Mouse (Mus musculus) midbrain, postnatal 0 days (tissue): ENCODE data around the gene Asrgl1. TPM values are rescaled to one million over a fixed set of nuclear protein-coding genes. Genes with fewer than 3 reads are reported as not detected.

ENCODE experiments used
- ATAC-seq: fragments of 200-750 bp; cut with Nextera tagmentation; 2 replicates; pipeline ENCODE4 v1.8.0; 2017; ENCODE audit warnings: moderate number of reproducible peaks, mild to moderate bottlenecking, moderate TSS enrichment, moderate library complexity; ENCODE audit not compliant: low FRiP score
- DNase-seq: peaks from one replicate; pipeline ENCODE4 v3.0.0-alpha.2; 2015; ENCODE audit warnings: low spot score
- H3K27ac ChIP-seq: fragments of 300-500 bp; sonication (generic); 2 replicates; pipeline ENCODE4 v1.5.1; 2014; ENCODE audit warnings: low read depth, mild to moderate bottlenecking, low read length, mixed read lengths
- H3K27me3 ChIP-seq: fragments of 300-500 bp; sonication (generic); 2 replicates; pipeline ENCODE4 v1.6.1; 2014; ENCODE audit warnings: low read length, control low read depth, mixed read lengths; ENCODE audit not compliant: insufficient read depth
- H3K36me3 ChIP-seq: fragments of 300-500 bp; sonication (generic); 2 replicates; pipeline ENCODE4 v1.6.1; 2014; ENCODE audit warnings: low read length, control low read depth, mixed read lengths; ENCODE audit not compliant: insufficient read depth
- H3K4me1 ChIP-seq: fragments of 300-500 bp; sonication (generic); 2 replicates; pipeline ENCODE4 v1.6.1; 2014; ENCODE audit warnings: mild to moderate bottlenecking, control low read depth, antibody characterized with exemption, low read length, mixed read lengths; ENCODE audit not compliant: insufficient read depth
- H3K4me2 ChIP-seq: fragments of 300-500 bp; sonication (generic); 2 replicates; pipeline ENCODE4 v1.6.1; 2014; ENCODE audit warnings: low read depth, mild to moderate bottlenecking, low read length, mixed read lengths; ENCODE audit not compliant: poor library complexity, severe bottlenecking
- H3K4me3 ChIP-seq: fragments of 300-500 bp; sonication (generic); 2 replicates; pipeline ENCODE4 v1.5.1; 2014; ENCODE audit warnings: low read depth, mild to moderate bottlenecking, low read length, moderate library complexity
- H3K9ac ChIP-seq: fragments of 300-500 bp; sonication (generic); replicated peaks from 2 replicates; pipeline ENCODE4 v1.6.1; 2014; ENCODE audit warnings: mild to moderate bottlenecking, low read length, moderate library complexity, mixed read lengths; ENCODE audit not compliant: poor library complexity, severe bottlenecking
- H3K9me3 ChIP-seq: fragments of 300-500 bp; sonication (generic); 2 replicates; pipeline ENCODE4 v1.6.1; 2016; ENCODE audit warnings: low read length, control low read depth
- CTCF ChIP-seq: IDR thresholded peaks from 2 replicates; pipeline ENCODE4 v1.5.1; 2016; ENCODE audit warnings: antibody characterized with exemption, mild to moderate bottlenecking
- WGBS: fragments of 180-500 bp; shearing (Covaris S2); extraction: QIAGEN DNeasy Blood & Tissue Kit; methylation state at CpG from one replicate; pipeline ENCODE4 v1.1.7; 2014; 5-methylcytosine and 5-hydroxymethylcytosine counted together
- polyA plus RNA-seq: library from polyadenylated mRNA; unstranded; fragments of >200 nt; fragmentation: Nextera tagmentation; extraction: Ambion mirVana; gene quantifications from 2 replicates; pipeline ENCODE4 v1.2.1, GENCODE M21; 2015
- total RNA-seq: library from RNA; depleted of rRNA; stranded (reverse); fragments of >200 nt; gene quantifications from 2 replicates; pipeline ENCODE4 v1.2.3, GENCODE M21; 2014; rRNA removed

Gene Asrgl1
- total and polyA plus RNA-seq, 2 experiments from 2014 or later, result 33.4 to 45.4 TPM

- DNase-seq, result no peak
- TF ChIP-seq CTCF, result no peak
Observed at GRCm38 (mm10) chr19:9063831-9064230, 71.6 kb downstream of the Asrgl1 start.

DNA sequence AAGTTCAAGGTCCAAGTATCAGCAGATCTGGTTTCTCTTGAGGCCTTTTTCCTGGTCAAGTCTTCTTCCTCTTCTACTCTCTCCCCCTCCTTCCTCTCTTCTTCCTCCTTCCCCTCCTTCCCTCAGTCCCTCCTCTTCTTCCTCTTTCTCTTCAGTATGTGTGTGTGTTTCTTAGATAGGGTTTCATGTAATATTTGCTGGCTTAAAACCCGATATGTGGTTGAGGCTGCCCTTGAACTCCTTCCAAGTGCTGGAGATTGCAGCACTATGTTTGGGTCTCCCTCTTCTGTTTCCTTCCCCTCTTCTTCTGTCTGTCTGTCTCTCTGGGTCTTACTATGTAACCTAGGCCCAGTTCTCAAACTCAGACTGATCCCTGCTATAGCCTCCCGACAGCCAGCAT, 72.6 kb downstream of the Asrgl1 start:
- DNase-seq, result no peak
- H3K4me2 ChIP-seq, result no peak overlapping the region
- H3K9ac ChIP-seq, result no peak overlapping the region
- WGBS, result 92% methylated on average over 2 of the region's 2 CpGs
- TF ChIP-seq CTCF, result no peak
- no peak overlapping the region for H3K27ac ChIP-seq
- no peaks in the 10 kb centered on the region for H3K27me3 ChIP-seq
- H3K4me1 ChIP-seq, result 0 out of 2 replicates have a peak, but pooled peaks cover 6% of the 10 kb centered on the region
- no peaks in the 10 kb centered on the region for H3K9me3 ChIP-seq
- H3K4me3 ChIP-seq, result no peak overlapping the region
- H3K36me3 ChIP-seq, result no peaks in the 10 kb centered on the region
- no peak for ATAC-seq

More at GRCm38 (mm10) chr19:9063831-9064230, 71.6 kb downstream of the Asrgl1 start:
- H3K4me3 ChIP-seq, result no peak overlapping the region
- H3K27ac ChIP-seq, result no peak overlapping the region
- no peaks in the 10 kb centered on the region for H3K36me3 ChIP-seq
- 0 out of 2 replicates have a peak, but pooled peaks cover 6% of the 10 kb centered on the region for H3K4me1 ChIP-seq
- no peaks in the 10 kb centered on the region for H3K27me3 ChIP-seq
- no peak overlapping the region for H3K9ac ChIP-seq
- H3K4me2 ChIP-seq, result no peak overlapping the region
- ATAC-seq, result no peak
- H3K9me3 ChIP-seq, result no peaks in the 10 kb centered on the region
- 90% methylated on average over 3 of the region's 3 CpGs for WGBS

DNA sequence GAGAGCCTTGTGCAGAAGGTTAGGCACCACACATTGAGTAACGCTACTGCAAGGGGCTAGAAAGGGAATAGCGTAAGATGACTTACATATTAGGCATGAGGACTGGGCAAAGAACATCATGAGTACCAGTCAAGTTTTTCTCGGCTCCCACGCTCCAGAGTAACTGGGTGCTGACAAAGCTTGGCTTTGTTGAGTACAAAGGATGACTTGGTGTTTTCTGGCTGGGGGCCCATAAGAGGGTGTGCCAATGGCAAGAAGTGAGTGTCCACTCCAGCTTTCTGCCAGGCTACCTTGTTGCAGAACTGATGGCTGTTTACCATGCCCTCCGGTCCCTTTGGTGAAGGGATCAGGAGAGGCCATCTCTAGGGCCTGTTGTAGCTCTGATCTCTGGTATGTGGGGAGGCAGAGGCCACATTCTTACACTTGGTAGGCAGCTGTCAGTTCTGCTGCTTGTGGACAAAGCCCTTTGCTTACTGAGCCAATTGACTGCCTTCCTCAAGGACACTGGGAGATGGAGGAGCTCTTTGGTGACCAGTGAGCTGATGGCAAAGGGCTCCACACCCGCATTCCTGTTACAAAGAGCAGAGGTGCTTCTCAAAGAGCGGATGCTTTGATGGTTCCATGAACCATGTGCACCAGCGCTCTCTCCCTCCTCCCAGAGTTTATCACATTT, 74.1 kb downstream of the Asrgl1 start:
- ATAC-seq, result no peak
- Histone ChIP-seq H3K4me3 (no peak overlapping the region), H3K27ac (no peak overlapping the region), H3K36me3 (no peaks in the 10 kb centered on the region), H3K4me1 (0 out of 2 replicates have a peak, but pooled peaks cover 6% of the 10 kb centered on the region), H3K4me2 (no peak overlapping the region), H3K9me3 (no peaks in the 10 kb centered on the region), H3K9ac (no peak overlapping the region), H3K27me3 (no peaks in the 10 kb centered on the region)
- DNase-seq, result no peak
- TF ChIP-seq CTCF, result no peak
- WGBS, result 83% methylated on average over 8 of the region's 8 CpGs

- Histone ChIP-seq H3K27me3 (no peaks in the 10 kb centered on the region), H3K4me2 (no peak overlapping the region), H3K27ac (no peak overlapping the region), H3K9me3 (no peaks in the 10 kb centered on the region), H3K9ac (no peak overlapping the region), H3K4me1 (no peaks in the 10 kb centered on the region), H3K36me3 (no peaks in the 10 kb centered on the region), H3K4me3 (no peak overlapping the region)
- DNase-seq (no peak), ATAC-seq (no peak)
- TF ChIP-seq CTCF, result no peak
- WGBS, result 64% methylated on average over 4 of the region's 4 CpGs
Observed at GRCm38 (mm10) chr19:9060103-9060502, 75.3 kb downstream of the Asrgl1 start.

Other genes with a start within 250 kb of the Asrgl1 start
- 17.8 and 23.7 TPM in 2 replicates for gene 1810009A15Rik, start 246.8 kb downstream of the Asrgl1 start, total RNA-seq
- 29.2 and 32.9 TPM in 2 replicates for gene 1810009A15Rik, start 246.8 kb downstream of the Asrgl1 start, polyA plus RNA-seq
- gene Gm49416, start 246.7 kb downstream of the Asrgl1 start, total RNA-seq, result 3.8 TPM in 1 of 2 replicates, not detected in the other
- gene Gm49416, start 246.7 kb downstream of the Asrgl1 start, polyA plus RNA-seq, result not detected in 2 replicates
- gene Ints5, start 242.6 kb downstream of the Asrgl1 start, total RNA-seq, result 30.3 and 37.8 TPM in 2 replicates
- 20.2 and 21.8 TPM in 2 replicates for gene Ints5, start 242.6 kb downstream of the Asrgl1 start, polyA plus RNA-seq
- 86.9 and 88.5 TPM in 2 replicates for gene Ganab, start 237.6 kb downstream of the Asrgl1 start, total RNA-seq
- 49.4 and 49.8 TPM in 2 replicates for gene Ganab, start 237.6 kb downstream of the Asrgl1 start, polyA plus RNA-seq
- 111 TPM in 2 replicates for gene B3gat3, start 215.3 kb downstream of the Asrgl1 start, total RNA-seq
- 95.5 and 99.7 TPM in 2 replicates for gene B3gat3, start 215.3 kb downstream of the Asrgl1 start, polyA plus RNA-seq
- 3.0 and 6.3 TPM in 2 replicates for gene Rom1, start 206.3 kb downstream of the Asrgl1 start, total RNA-seq
- gene Rom1, start 206.3 kb downstream of the Asrgl1 start, polyA plus RNA-seq, result 2.7 and 3.5 TPM in 2 replicates
- gene Eml3, start 206.1 kb downstream of the Asrgl1 start, total RNA-seq, result 6.3 and 9.3 TPM in 2 replicates
- 8.7 and 9.0 TPM in 2 replicates for gene Eml3, start 206.1 kb downstream of the Asrgl1 start, polyA plus RNA-seq
- gene Mta2, start 193.8 kb downstream of the Asrgl1 start, total RNA-seq, result 64.3 and 65.6 TPM in 2 replicates
- 73.6 and 77.9 TPM in 2 replicates for gene Mta2, start 193.8 kb downstream of the Asrgl1 start, polyA plus RNA-seq
- gene Tut1, start 181.8 kb downstream of the Asrgl1 start, total RNA-seq, result 18.1 and 19.0 TPM in 2 replicates
- gene Tut1, start 181.8 kb downstream of the Asrgl1 start, polyA plus RNA-seq, result 15.1 and 18.4 TPM in 2 replicates
- gene Eef1g, start 168.6 kb downstream of the Asrgl1 start, total RNA-seq, result 496 and 583 TPM in 2 replicates
- 258 and 265 TPM in 2 replicates for gene Eef1g, start 168.6 kb downstream of the Asrgl1 start, polyA plus RNA-seq
- 13.0 and 19.2 TPM in 2 replicates for gene Ahnak, start 146.4 kb downstream of the Asrgl1 start, total RNA-seq
- gene Ahnak, start 146.4 kb downstream of the Asrgl1 start, polyA plus RNA-seq, result 4.4 and 5.7 TPM in 2 replicates
- gene Scgb1a1, start 47.7 kb downstream of the Asrgl1 start, total RNA-seq, result not detected in 2 replicates
- not detected in 2 replicates for gene Scgb1a1, start 47.7 kb downstream of the Asrgl1 start, polyA plus RNA-seq